Mouse (Mus musculus) midbrain, embryonic 14.5 days (tissue): ENCODE results near the gene Gtf2h5. TPM values are rescaled to one million over a fixed set of nuclear protein-coding genes. Genes with fewer than 3 reads are reported as not detected.

ENCODE experiments used
- ATAC-seq: fragments of 200-750 bp; cut with Nextera tagmentation; 2 replicates; pipeline ENCODE4 v1.8.0; 2017; ENCODE audit warnings: moderate number of reproducible peaks, moderate library complexity; ENCODE audit not compliant: low FRiP score, low TSS enrichment
- DNase-seq: peaks from one replicate; pipeline ENCODE4 v3.0.0-alpha.2; 2015
- H3K27ac ChIP-seq: fragments of 300-500 bp; sonication (generic); replicated peaks from 2 replicates; pipeline ENCODE4 v1.5.1; 2014; ENCODE audit warnings: mild to moderate bottlenecking, low read depth, low read length, moderate library complexity
- H3K27me3 ChIP-seq: fragments of 300-500 bp; sonication (generic); 2 replicates; pipeline ENCODE4 v1.6.1; 2014; ENCODE audit warnings: low read length, control low read depth, mixed read lengths; ENCODE audit not compliant: control insufficient read depth, insufficient read depth
- H3K36me3 ChIP-seq: fragments of 300-500 bp; sonication (generic); 2 replicates; pipeline ENCODE4 v1.6.1; 2014; ENCODE audit warnings: low read length, control low read depth; ENCODE audit not compliant: control insufficient read depth, insufficient read depth
- H3K4me1 ChIP-seq: fragments of 300-500 bp; sonication (generic); 2 replicates; pipeline ENCODE4 v1.6.1; 2014; ENCODE audit warnings: mild to moderate bottlenecking, antibody characterized with exemption, low read length, control low read depth; ENCODE audit not compliant: control insufficient read depth, insufficient read depth
- H3K4me2 ChIP-seq: fragments of 300-500 bp; sonication (generic); 2 replicates; pipeline ENCODE4 v1.6.1; 2014; ENCODE audit warnings: mild to moderate bottlenecking, low read length, moderate library complexity
- H3K4me3 ChIP-seq: fragments of 300-500 bp; sonication (generic); replicated peaks from 2 replicates; pipeline ENCODE4 v1.5.1; 2014; ENCODE audit warnings: low read depth, low read length
- H3K9ac ChIP-seq: fragments of 300-500 bp; sonication (generic); replicated peaks from 2 replicates; pipeline ENCODE4 v1.6.1; 2014; ENCODE audit warnings: mild to moderate bottlenecking, low read length, moderate library complexity
- H3K9me3 ChIP-seq: fragments of 300-500 bp; sonication (generic); 2 replicates; pipeline ENCODE4 v1.6.1; 2016; ENCODE audit warnings: low read length, control low read depth, mixed read lengths; ENCODE audit not compliant: control insufficient read depth
- WGBS: fragments of 180-500 bp; shearing (Covaris S2); extraction: QIAGEN DNeasy Blood & Tissue Kit; methylation state at CpG from one replicate; pipeline ENCODE4 v1.1.7; 2014; 5-methylcytosine and 5-hydroxymethylcytosine counted together
- polyA plus RNA-seq: library from polyadenylated mRNA; unstranded; fragments of >200 nt; fragmentation: Nextera tagmentation; extraction: Ambion mirVana; gene quantifications from 2 replicates; pipeline ENCODE4 v1.2.1, GENCODE M21; 2014

Gene Gtf2h5
- polyA plus RNA-seq, 1 experiment from 2014 or later, result 194 TPM

DNA sequence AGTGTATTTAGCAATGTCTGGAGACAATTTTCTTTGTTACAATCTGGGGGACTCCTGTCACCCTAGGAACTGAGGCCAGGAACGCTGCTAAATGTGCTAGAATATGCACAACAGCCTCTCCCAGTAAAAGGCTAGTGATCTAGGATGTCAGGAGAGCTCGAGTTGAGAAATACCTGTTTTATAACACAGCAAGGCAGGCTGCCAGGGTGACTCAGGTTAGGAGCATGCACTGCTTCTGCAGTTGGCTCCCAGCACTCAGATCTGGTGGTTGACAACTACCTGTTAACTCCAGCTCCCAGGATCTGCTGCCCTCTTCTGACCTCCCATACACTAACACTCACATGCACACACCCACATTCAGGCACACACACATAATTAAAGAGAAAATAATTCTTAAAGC is 13.6 kb upstream of the Gtf2h5 start:
- no peak for ATAC-seq
- Histone ChIP-seq H3K4me2 (no peak overlapping the region), H3K9ac (no peak overlapping the region), H3K27ac (no peak overlapping the region), H3K9me3 (no peaks in the 10 kb centered on the region), H3K27me3 (no peaks in the 10 kb centered on the region), H3K4me1 (no peaks in the 10 kb centered on the region), H3K4me3 (no peak overlapping the region), H3K36me3 (peaks cover 71% of the 10 kb centered on the region)
- 91% methylated on average over 2 of the region's 2 CpGs for WGBS
- no peak for DNase-seq

GRCm38 (mm10) chr17:6067613-6068012 is 12.0 kb upstream of the Gtf2h5 start:
- no peak for ATAC-seq
- no peak overlapping the region for H3K4me2 ChIP-seq
- H3K9me3 ChIP-seq, result no peaks in the 10 kb centered on the region
- no peak for DNase-seq
- no peak overlapping the region for H3K9ac ChIP-seq
- H3K4me3 ChIP-seq, result no peak overlapping the region
- peaks cover 82% of the 10 kb centered on the region for H3K36me3 ChIP-seq
- H3K27ac ChIP-seq, result no peak overlapping the region
- H3K4me1 ChIP-seq, result no peaks in the 10 kb centered on the region
- no peaks in the 10 kb centered on the region for H3K27me3 ChIP-seq
- WGBS, result 97% methylated on average over 7 of the region's 7 CpGs

- ATAC-seq, result no peak
- Histone ChIP-seq H3K4me3 (no peak overlapping the region), H3K4me1 (no peaks in the 10 kb centered on the region), H3K36me3 (peaks cover 75% of the 10 kb centered on the region), H3K9me3 (no peaks in the 10 kb centered on the region), H3K27me3 (no peaks in the 10 kb centered on the region), H3K4me2 (no peak overlapping the region), H3K27ac (no peak overlapping the region), H3K9ac (no peak overlapping the region)
- 92% methylated on average over 6 of the region's 6 CpGs for WGBS
- no peak for DNase-seq
Observed at GRCm38 (mm10) chr17:6069866-6070265, 9.7 kb upstream of the Gtf2h5 start.

DNA sequence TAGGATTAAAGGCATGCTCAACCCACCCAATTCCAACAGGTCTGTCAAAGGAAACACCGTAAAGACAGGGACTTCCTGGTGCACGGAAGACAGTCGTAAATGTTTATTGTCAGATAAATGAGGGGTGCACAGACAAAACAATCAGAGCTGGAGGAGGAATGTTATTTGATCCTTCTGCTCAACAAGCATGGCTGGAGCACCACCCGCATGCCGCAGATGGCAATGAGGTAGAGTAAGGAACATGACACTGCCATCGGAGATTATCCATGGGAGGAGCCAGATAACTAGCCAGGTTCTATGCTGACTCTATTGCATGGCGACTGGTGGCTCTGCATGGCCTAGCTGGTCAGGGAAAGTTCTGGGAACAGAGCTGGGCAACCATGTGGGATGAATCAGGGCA is 6.2 kb upstream of the Gtf2h5 start:
- peaks cover 4% of the 10 kb centered on the region; the same call in 1 of the 2 replicates for H3K4me1 ChIP-seq
- 91% methylated on average over 7 of the region's 7 CpGs for WGBS
- no peak overlapping the region for H3K4me3 ChIP-seq
- H3K9ac ChIP-seq, result no peak overlapping the region
- no peak overlapping the region for H3K27ac ChIP-seq
- DNase-seq (no peak), ATAC-seq (no peak)
- H3K9me3 ChIP-seq, result no peaks in the 10 kb centered on the region
- H3K4me2 ChIP-seq, result no peak overlapping the region
- H3K36me3 ChIP-seq, result peaks cover 50% of the 10 kb centered on the region
- no peaks in the 10 kb centered on the region for H3K27me3 ChIP-seq

- Histone ChIP-seq H3K27ac (no peak overlapping the region), H3K4me2 (no peak overlapping the region), H3K4me1 (peaks cover 17% of the 10 kb centered on the region), H3K36me3 (peaks cover 54% of the 10 kb centered on the region), H3K9me3 (no peaks in the 10 kb centered on the region), H3K4me3 (no peak overlapping the region), H3K9ac (no peak overlapping the region), H3K27me3 (no peaks in the 10 kb centered on the region)
- DNase-seq (no peak), ATAC-seq (no peak)
- 88% methylated on average over 5 of the region's 5 CpGs for WGBS
Observed at GRCm38 (mm10) chr17:6083323-6083890, 3.8 kb downstream of the Gtf2h5 start.

DNA sequence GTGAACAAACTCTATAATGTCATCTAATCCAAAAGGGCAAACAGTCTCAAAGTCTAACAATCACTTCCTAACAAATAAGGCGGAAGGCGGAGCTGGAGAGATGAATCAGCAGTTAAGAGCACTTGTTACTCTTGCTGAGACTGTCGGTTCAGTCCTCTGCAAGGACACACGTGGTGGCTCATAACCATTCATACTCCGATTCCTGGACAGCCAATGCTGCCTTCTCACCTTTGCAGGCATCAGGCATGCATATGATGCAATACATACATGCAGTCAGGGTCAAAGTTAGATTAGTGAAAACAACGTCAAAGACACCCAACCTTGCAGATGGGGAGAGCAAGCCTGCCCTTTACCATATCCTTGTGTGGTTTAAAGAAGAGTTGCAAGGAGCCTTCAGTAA is 12.0 kb downstream of the Gtf2h5 start:
- Histone ChIP-seq H3K4me3 (no peak overlapping the region), H3K27me3 (no peaks in the 10 kb centered on the region), H3K4me2 (no peak overlapping the region), H3K36me3 (peaks cover 19% of the 10 kb centered on the region), H3K9ac (no peak overlapping the region), H3K9me3 (no peaks in the 10 kb centered on the region), H3K27ac (no peak overlapping the region), H3K4me1 (no peaks in the 10 kb centered on the region)
- DNase-seq (no peak), ATAC-seq (no peak)
- WGBS, result 95% methylated on average over 6 of the region's 6 CpGs

- Histone ChIP-seq H3K9me3 (no peaks in the 10 kb centered on the region), H3K27me3 (no peaks in the 10 kb centered on the region), H3K4me3 (no peak overlapping the region), H3K9ac (no peak overlapping the region), H3K36me3 (0 out of 2 replicates have a peak, but pooled peaks cover 4% of the 10 kb centered on the region), H3K4me1 (no peaks in the 10 kb centered on the region), H3K27ac (no peak overlapping the region), H3K4me2 (no peak overlapping the region)
- peak; percentile 28 for DNase-seq
- no peak for ATAC-seq
Observed at GRCm38 (mm10) chr17:6095579-6095978, 16.0 kb downstream of the Gtf2h5 start.

GRCm38 (mm10) chr17:6097884-6098283 is 18.3 kb downstream of the Gtf2h5 start:
- H3K9ac ChIP-seq, result no peak overlapping the region
- H3K27me3 ChIP-seq, result no peaks in the 10 kb centered on the region
- ATAC-seq, result no peak
- no peak overlapping the region for H3K4me3 ChIP-seq
- H3K9me3 ChIP-seq, result no peaks in the 10 kb centered on the region
- H3K4me1 ChIP-seq, result no peaks in the 10 kb centered on the region
- 31% methylated on average over 4 of the region's 4 CpGs for WGBS
- DNase-seq, result peak; percentile 87
- H3K36me3 ChIP-seq, result no peaks in the 10 kb centered on the region
- H3K4me2 ChIP-seq, result no peak overlapping the region
- H3K27ac ChIP-seq, result no peak overlapping the region

DNA sequence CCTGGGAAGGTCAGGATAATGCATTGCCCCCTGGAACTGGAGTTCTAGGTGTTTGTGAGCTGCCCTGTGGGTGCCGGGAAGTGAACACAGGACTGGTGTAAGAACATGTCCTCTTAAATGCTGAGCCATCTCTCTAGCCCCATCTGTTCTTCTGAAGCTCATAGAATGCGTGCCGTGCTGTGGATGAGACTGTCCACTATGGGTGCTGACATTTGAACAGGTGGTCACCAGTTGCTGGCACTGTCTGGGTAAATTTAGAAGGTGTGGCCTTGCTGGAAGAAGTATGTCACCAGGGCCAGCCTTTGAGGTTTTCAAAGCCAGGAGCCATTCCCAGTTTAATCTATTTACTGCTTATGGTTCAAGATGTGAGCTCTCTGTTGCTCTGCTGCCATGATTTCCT is 22.7 kb downstream of the Gtf2h5 start:
- Histone ChIP-seq H3K4me3 (no peak overlapping the region), H3K9ac (no peak overlapping the region), H3K36me3 (no peaks in the 10 kb centered on the region), H3K4me2 (no peak overlapping the region), H3K4me1 (peaks cover 4% of the 10 kb centered on the region; the same call in 1 of the 2 replicates), H3K27me3 (no peaks in the 10 kb centered on the region), H3K27ac (no peak overlapping the region), H3K9me3 (no peaks in the 10 kb centered on the region)
- ATAC-seq, result no peak
- DNase-seq, result no peak
- WGBS, result 95% methylated on average over 3 of the region's 3 CpGs
